Mouse (Mus musculus): ENCODE measurements around the gene Dgke. TPM values are rescaled to one million over a fixed set of nuclear protein-coding genes. Genes with fewer than 3 reads are reported as not detected.
"Not testable (repeated sequence)": the region's sequence is repeated elsewhere in the genome, so short reads cannot be mapped to it uniquely, and the experiment has no call there.

Gene Dgke
- polyA plus RNA-seq, 1 experiment from 2014 or later: 0.40 TPM

DNA sequence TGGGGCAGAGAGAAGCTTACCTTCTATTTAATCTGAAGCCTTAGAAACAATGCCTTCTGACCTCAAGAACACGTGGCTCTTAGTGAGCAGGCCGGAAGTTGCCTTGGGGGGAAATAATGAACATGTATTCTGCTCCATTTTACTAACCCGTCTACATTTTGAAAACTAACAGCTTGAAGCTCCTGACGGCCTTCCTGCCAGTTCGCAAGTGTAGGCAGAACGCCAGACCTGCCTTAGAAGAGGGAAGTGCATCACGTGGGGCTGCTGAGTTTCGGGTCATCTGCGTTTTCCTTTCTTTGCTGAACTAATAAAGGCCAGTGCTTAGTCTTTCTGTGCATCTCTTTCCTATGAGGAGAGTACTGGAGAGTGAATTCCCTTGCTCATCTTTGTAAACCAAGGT is 26.1 kb upstream of the Dgke start:
- Histone ChIP-seq H3K36me3 (replicated peaks) (no peaks in the 10 kb centered on the region), H3K4me3 (replicated peaks) (no peak overlapping the region), H3K27ac (replicated peaks) (no peak overlapping the region), H3K9ac (no peak overlapping the region), H3K4me2 (no peak overlapping the region), H3K4me1 (replicated peaks) (no peaks in the 10 kb centered on the region), H3K27me3 (no peaks in the 10 kb centered on the region), H3K9me3 (replicated peaks) (no peaks in the 10 kb centered on the region)
- ATAC-seq (ENCODE audit: insufficient read depth): no peak
- WGBS (ENCODE audit: insufficient replicate concordance): 26% methylated on average over 9 of the region's 9 CpGs

DNA sequence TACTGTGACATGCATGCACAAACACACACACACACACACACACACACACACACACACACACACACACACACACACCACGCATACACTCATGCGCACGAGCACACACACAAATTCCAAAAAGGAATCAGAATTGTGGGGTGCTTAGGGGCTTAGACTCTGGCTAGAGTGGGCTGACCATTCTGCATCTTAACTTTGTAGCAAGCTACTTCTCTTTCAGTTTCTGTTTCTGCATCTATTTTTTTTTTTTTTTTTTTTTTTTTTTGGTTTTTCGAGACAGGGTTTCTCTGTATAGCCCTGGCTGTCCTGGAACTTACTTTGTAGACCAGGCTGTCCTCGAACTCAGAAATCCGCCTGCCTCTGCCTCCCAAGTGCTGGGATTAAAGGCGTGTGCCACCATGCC is 23.7 kb upstream of the Dgke start:
- H3K4me1 ChIP-seq (replicated peaks); H3K36me3 ChIP-seq (replicated peaks); ATAC-seq (ENCODE audit: insufficient read depth); H3K9ac ChIP-seq; H3K27ac ChIP-seq (replicated peaks); H3K4me3 ChIP-seq (replicated peaks); H3K27me3 ChIP-seq; H3K9me3 ChIP-seq (replicated peaks); H3K4me2 ChIP-seq: not testable (repeated sequence)
- 72% methylated on average over 7 of the region's 7 CpGs for WGBS (ENCODE audit: insufficient replicate concordance)

- H3K4me3 ChIP-seq (replicated peaks): no peak overlapping the region
- no peaks in the 10 kb centered on the region for H3K4me1 ChIP-seq (replicated peaks)
- no peaks in the 10 kb centered on the region for H3K9me3 ChIP-seq (replicated peaks)
- H3K36me3 ChIP-seq (replicated peaks): no peaks in the 10 kb centered on the region
- whole genome bisulfite sequencing (ENCODE audit: insufficient replicate concordance): 70% methylated on average over 4 of the region's 4 CpGs
- no peak overlapping the region for H3K9ac ChIP-seq
- no peak overlapping the region for H3K4me2 ChIP-seq
- H3K27me3 ChIP-seq: no peaks in the 10 kb centered on the region
- no peak overlapping the region for H3K27ac ChIP-seq (replicated peaks)
- ATAC-seq (ENCODE audit: insufficient read depth): no peak
Observed at GRCm38 (mm10) chr11:89088754-89089153, 22.1 kb upstream of the Dgke start.

GRCm38 (mm10) chr11:89086208-89086809 is 19.7 kb upstream of the Dgke start:
- no peak for ATAC-seq (ENCODE audit: insufficient read depth)
- Histone ChIP-seq H3K9me3 (replicated peaks) (no peaks in the 10 kb centered on the region), H3K4me3 (replicated peaks) (no peak overlapping the region), H3K4me1 (replicated peaks) (no peaks in the 10 kb centered on the region), H3K27me3 (no peaks in the 10 kb centered on the region), H3K36me3 (replicated peaks) (no peaks in the 10 kb centered on the region), H3K4me2 (no peak overlapping the region), H3K9ac (no peak overlapping the region), H3K27ac (replicated peaks) (no peak overlapping the region)
- WGBS (ENCODE audit: insufficient replicate concordance): 63% methylated on average over 10 of the region's 10 CpGs

DNA sequence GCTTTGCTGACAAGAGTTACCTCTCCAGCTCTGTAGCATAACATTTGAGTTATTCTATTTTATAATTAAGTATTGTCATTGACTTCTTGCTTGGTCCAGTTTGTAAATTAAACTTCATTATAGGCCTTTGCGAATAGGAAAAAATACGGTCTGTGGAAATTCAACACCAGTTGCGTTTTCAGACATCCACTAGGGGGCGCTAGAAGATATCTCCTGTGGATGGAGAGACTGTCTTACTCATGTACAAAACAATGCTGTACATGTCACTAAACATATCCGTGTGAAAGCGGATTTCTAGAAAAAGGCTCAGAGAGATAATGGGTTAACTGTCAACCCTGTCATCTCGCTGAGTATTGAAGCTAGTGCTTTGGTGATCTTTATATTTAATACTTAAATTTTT is 18.0 kb upstream of the Dgke start:
- ATAC-seq (ENCODE audit: insufficient read depth): no peak
- H3K36me3 ChIP-seq (replicated peaks): no peaks in the 10 kb centered on the region
- WGBS (ENCODE audit: insufficient replicate concordance): 20% methylated on average over 7 of the region's 7 CpGs

DNA sequence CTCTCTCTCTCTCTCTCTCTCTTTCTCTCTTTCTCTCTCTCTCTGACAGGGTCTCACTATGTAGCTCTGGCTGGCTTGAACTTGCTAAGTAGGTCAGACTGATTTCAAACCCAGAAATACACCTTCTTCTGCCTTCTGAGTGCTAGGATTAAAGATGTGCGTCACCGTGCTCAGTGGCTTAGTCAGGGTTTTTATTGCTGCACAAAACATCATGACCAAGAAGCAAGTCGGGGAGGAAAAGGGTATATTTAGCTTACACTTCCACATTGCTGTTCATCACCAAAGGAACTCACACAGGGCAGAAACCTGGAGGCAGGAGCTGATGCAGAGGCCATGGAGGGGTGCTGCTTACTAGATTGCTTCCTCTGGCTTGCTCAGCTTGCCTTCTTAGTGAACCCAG is 16.0 kb upstream of the Dgke start:
- not testable (repeated sequence) for H3K27ac ChIP-seq (replicated peaks); H3K27me3 ChIP-seq; H3K4me2 ChIP-seq; H3K9me3 ChIP-seq (replicated peaks); H3K36me3 ChIP-seq (replicated peaks); H3K4me1 ChIP-seq (replicated peaks); H3K4me3 ChIP-seq (replicated peaks); H3K9ac ChIP-seq; ATAC-seq (ENCODE audit: insufficient read depth)
- WGBS (ENCODE audit: insufficient replicate concordance): 66% methylated on average over 3 of the region's 3 CpGs

More for the DNA sequence above, 18.0 kb upstream of the Dgke start:
- H3K27me3 ChIP-seq: no peaks in the 10 kb centered on the region
- no peak overlapping the region for H3K4me3 ChIP-seq (replicated peaks)
- no peak overlapping the region for H3K9ac ChIP-seq
- no peak overlapping the region for H3K27ac ChIP-seq (replicated peaks)
- no peaks in the 10 kb centered on the region for H3K9me3 ChIP-seq (replicated peaks)
- no peak overlapping the region for H3K4me2 ChIP-seq
- H3K4me1 ChIP-seq (replicated peaks): no peaks in the 10 kb centered on the region

DNA sequence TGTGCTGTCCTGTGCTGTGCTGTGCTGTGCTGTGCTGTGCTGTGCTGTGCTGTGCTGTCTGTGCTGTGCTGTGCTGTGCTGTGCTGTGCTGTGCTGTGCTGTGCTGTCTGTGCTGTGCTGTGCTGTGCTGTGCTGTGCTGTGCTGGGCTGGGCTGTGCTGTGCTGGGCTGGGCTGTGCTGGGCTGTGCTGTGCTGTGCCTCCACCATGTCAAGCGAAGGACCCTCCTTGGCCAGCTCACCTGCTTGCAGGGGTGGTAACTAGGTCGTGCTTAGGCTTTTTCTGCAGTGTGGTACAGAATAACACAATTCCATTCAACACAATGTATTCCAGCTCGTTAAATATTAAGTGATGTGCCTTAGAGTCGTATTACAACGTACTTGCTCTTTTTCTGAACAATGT is 15.3 kb upstream of the Dgke start:
- not testable (repeated sequence) for ATAC-seq (ENCODE audit: insufficient read depth); H3K27me3 ChIP-seq
- WGBS (ENCODE audit: insufficient replicate concordance): 58% methylated on average over 5 of the region's 5 CpGs

GRCm38 (mm10) chr11:89078996-89079680 is 12.5 kb upstream of the Dgke start:
- no peaks in the 10 kb centered on the region for H3K27me3 ChIP-seq
- ATAC-seq (ENCODE audit: insufficient read depth): no peak

More for the DNA sequence above, 15.3 kb upstream of the Dgke start:
- H3K4me1 ChIP-seq (replicated peaks); H3K9ac ChIP-seq; H3K9me3 ChIP-seq (replicated peaks); H3K4me2 ChIP-seq; H3K4me3 ChIP-seq (replicated peaks); H3K36me3 ChIP-seq (replicated peaks); H3K27ac ChIP-seq (replicated peaks): not testable (repeated sequence)

DNA sequence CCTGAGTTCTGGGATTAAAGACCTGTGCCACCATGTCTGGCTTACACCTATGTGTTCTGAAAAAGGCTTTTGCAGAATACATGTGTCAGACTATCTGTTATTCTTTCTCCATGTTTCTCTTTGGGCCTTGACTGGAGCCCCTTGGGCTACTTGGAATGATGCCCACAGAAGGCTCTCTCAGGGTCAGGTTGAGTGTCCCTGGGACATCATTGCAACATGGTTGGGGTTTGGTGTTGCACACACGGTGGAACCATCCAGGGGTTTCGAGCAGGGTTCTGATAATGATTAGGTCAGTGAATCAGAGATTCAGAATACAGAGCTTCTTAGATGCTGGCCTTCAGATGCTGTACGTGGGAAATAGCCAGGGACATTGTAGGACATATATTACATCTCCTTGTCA is 11.7 kb upstream of the Dgke start:
- no peaks in the 10 kb centered on the region for H3K36me3 ChIP-seq (replicated peaks)
- WGBS (ENCODE audit: insufficient replicate concordance): 54% methylated on average over 3 of the region's 3 CpGs
- no peak overlapping the region for H3K9ac ChIP-seq
- no peak overlapping the region for H3K4me3 ChIP-seq (replicated peaks)
- H3K9me3 ChIP-seq (replicated peaks): no peaks in the 10 kb centered on the region
- no peak overlapping the region for H3K4me2 ChIP-seq
- H3K4me1 ChIP-seq (replicated peaks): no peaks in the 10 kb centered on the region
- H3K27ac ChIP-seq (replicated peaks): no peak overlapping the region
- no peaks in the 10 kb centered on the region for H3K27me3 ChIP-seq
- no peak for ATAC-seq (ENCODE audit: insufficient read depth)

More at GRCm38 (mm10) chr11:89078996-89079680, 12.5 kb upstream of the Dgke start:
- WGBS (ENCODE audit: insufficient replicate concordance): 19% methylated on average over 16 of the region's 16 CpGs
- Histone ChIP-seq H3K9me3 (replicated peaks) (no peaks in the 10 kb centered on the region), H3K27ac (replicated peaks) (no peak overlapping the region), H3K4me2 (no peak overlapping the region), H3K4me3 (replicated peaks) (no peak overlapping the region), H3K9ac (no peak overlapping the region), H3K36me3 (replicated peaks) (no peaks in the 10 kb centered on the region), H3K4me1 (replicated peaks) (no peaks in the 10 kb centered on the region)

- Histone ChIP-seq H3K4me1 (replicated peaks) (no peaks in the 10 kb centered on the region), H3K9ac (no peak overlapping the region), H3K4me3 (replicated peaks) (no peak overlapping the region), H3K36me3 (replicated peaks) (no peaks in the 10 kb centered on the region), H3K27ac (replicated peaks) (no peak overlapping the region), H3K4me2 (no peak overlapping the region), H3K27me3 (no peaks in the 10 kb centered on the region), H3K9me3 (replicated peaks) (no peaks in the 10 kb centered on the region)
- WGBS (ENCODE audit: insufficient replicate concordance): 61% methylated on average over 8 of the region's 8 CpGs
- ATAC-seq (ENCODE audit: insufficient read depth): no peak
Observed at GRCm38 (mm10) chr11:89077601-89078000, 11.0 kb upstream of the Dgke start.

DNA sequence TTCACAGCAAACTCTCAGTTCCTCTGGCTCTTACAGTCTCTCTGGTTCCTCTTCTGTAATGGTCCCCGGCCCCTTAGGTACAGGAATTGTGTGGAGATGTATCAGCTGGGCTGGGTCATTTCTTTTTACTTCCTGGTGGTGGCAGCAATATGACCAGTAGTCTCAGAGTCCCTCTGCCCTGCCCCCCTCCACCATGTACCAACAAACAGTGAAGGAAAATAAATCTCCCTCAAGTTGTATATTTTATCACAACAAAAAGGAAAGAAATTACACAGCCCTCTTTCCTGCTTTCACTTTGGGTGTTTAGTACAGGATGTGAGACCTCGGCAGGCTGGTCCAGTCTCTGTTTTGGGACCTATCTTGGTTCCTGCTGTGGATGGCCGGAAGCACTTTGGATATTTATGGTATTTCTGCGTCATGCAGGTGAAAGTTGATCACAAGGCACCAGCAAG is 9.7 kb upstream of the Dgke start:
- Histone ChIP-seq H3K9me3 (replicated peaks) (no peaks in the 10 kb centered on the region), H3K27ac (replicated peaks) (no peak overlapping the region), H3K27me3 (no peaks in the 10 kb centered on the region), H3K36me3 (replicated peaks) (no peaks in the 10 kb centered on the region), H3K4me2 (no peak overlapping the region), H3K9ac (no peak overlapping the region), H3K4me1 (replicated peaks) (no peaks in the 10 kb centered on the region), H3K4me3 (replicated peaks) (no peak overlapping the region)
- ATAC-seq (ENCODE audit: insufficient read depth): no peak
- WGBS (ENCODE audit: insufficient replicate concordance): 42% methylated on average over 4 of the region's 4 CpGs

All from liver, embryonic 15.5 days (tissue).